Mouse (Mus musculus): ENCODE data around the gene Hus1b.

Gene Hus1b

GRCm38 (mm10) chr13:30947129-30947528, 430 bp downstream of the Hus1b start:
- no peak for DNase-seq

GRCm38 (mm10) chr13:30945788-30946187, 1.8 kb downstream of the Hus1b start:
- DNase-seq, result no peak

- no peak for DNase-seq
Measured at GRCm38 (mm10) chr13:30932972-30933371, 14.6 kb downstream of the Hus1b start.

GRCm38 (mm10) chr13:30931613-30932012, 15.9 kb downstream of the Hus1b start:
- DNase-seq, result no peak

- DNase-seq, result no peak
Measured at GRCm38 (mm10) chr13:30929119-30929518, 18.4 kb downstream of the Hus1b start.

GRCm38 (mm10) chr13:30924269-30924668, 23.3 kb downstream of the Hus1b start:
- no peak for DNase-seq

- DNase-seq, result no peak
Measured at GRCm38 (mm10) chr13:30921914-30922313, 25.6 kb downstream of the Hus1b start.

- DNase-seq, result no peak
Measured at GRCm38 (mm10) chr13:30913757-30914156, 33.8 kb downstream of the Hus1b start.

GRCm38 (mm10) chr13:30913028-30913427, 34.5 kb downstream of the Hus1b start:
- DNase-seq, result no peak

- no peak for DNase-seq
Measured at GRCm38 (mm10) chr13:30911931-30912625, 35.5 kb downstream of the Hus1b start.

- no peak for DNase-seq
Measured at GRCm38 (mm10) chr13:30910889-30911288, 36.7 kb downstream of the Hus1b start.

GRCm38 (mm10) chr13:30902286-30902685, 45.3 kb downstream of the Hus1b start:
- DNase-seq, result no peak

GRCm38 (mm10) chr13:30901387-30902041, 46.0 kb downstream of the Hus1b start:
- DNase-seq, result peak; percentile 23

Measured in thymus, postnatal 25 days (tissue).